Mouse (Mus musculus) layer of hippocampus, adult 18-20 months (tissue): ENCODE results near the gene Bicdl1. TPM values are rescaled to one million over a fixed set of nuclear protein-coding genes. Genes with fewer than 3 reads are reported as not detected.

ENCODE experiments used
- DNase-seq, 2 experiments: peaks; one replicate each; pipeline ENCODE4 v3.0.0; 2022; ENCODE audit warnings: low spot score in 2 of 2
- total RNA-seq, 2 experiments: library from RNA; stranded (reverse); gene quantifications; 2 replicates each; pipeline ENCODE4 v1.2.3; 2021

Bicdl1 gene
- total RNA-seq, 2 experiments from 2014 or later, result 131 to 139 TPM

DNA sequence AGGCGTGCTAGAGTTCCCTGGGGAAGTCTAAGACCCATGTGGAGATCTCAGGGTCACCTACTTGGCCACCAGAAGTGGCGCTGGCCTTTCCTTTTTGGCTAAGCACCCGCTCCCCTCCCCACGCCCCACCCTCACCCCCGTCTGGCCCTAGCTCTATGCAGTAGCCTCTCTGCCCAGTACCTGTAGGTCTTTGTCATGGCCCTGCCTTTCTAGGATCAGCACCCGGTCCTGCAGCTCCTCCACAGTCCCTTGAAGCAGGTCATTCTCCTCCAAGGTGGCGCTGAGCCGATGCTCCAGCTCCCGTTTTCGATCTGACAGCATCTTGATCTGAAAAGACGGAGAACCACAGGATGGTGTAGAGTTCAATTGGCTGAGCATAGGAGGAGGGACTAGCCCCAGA is 61.4 kb downstream of the Bicdl1 start:
- DNase-seq, result no peak

GRCm38 (mm10) chr5:115668986-115669385 is 62.4 kb downstream of the Bicdl1 start:
- no peak for DNase-seq

DNA sequence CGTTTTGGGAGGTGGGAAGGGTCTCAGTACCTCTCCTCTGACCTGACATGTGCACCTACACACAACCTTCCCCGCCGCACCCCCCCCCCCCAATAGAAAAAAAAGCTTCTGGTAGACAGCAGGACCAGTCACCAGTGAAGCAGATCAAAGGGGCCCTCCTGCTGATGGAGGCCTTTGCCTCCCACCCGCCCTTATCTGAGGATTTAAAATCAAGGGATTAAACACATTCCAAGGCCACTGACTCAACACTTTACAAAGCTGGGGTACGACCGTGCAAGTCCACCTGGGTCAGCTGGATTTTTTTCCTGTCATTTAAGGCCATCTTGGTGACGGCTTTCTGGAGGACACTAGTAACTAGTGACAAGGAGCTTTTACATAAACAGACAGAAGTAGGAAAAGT is 63.5 kb downstream of the Bicdl1 start:
- no peak for DNase-seq

DNA sequence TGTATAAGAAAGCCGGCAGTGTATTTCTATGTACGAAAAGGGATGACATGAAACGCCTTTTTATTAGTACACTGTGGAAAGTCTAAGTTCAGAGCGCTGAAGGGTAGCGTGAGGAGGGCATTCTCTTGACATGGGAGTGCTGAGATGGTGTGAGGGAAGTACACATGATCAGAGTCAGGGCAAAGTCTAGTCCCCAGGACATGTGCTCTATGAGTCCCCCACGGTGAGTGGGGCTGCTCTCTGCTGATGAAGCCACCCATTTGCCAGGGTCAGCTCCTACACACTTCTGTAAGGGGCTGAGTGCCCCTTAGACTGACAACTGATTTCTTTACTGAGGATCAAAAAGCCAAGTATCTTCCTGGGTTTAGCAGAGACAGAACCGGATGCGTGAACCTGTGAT is 64.2 kb downstream of the Bicdl1 start:
- no peak for DNase-seq

DNA sequence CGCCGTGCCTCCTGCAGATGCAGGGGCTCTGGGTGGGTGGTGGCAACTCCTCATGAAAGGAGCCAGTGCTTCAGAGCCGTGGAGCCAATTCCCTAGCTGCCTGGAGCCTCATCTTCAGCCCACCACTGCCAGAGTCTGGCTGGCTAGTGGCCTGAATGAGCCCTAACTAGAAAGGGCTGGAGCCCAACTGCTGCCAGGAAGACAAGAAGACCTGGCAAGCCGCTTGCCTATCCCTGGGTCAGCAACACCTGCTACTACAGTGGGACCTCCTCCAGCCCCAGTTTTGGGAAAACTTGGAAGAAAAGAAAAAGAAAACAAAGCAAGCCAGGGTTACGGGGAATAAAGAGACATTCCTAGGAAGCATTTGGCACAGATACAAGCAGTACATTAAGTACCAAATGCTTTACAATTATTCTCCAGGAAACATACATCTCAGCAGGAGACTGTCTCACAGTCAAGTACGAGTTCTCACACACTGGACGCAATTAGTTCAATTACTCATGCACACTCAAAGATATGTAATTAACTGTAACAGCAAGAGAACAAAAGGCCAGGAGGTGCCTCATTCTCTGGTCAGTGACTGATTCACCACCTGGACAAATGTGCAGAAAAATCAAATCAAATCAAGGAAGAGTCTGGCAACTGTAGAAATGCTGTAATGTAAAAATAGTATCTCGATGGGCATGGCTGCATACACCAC is 64.9 kb downstream of the Bicdl1 start:
- DNase-seq, result no peak

- DNase-seq, result no peak
Observed at GRCm38 (mm10) chr5:115662658-115663057, 68.8 kb downstream of the Bicdl1 start.

GRCm38 (mm10) chr5:115658352-115658751 is 73.1 kb downstream of the Bicdl1 start:
- DNase-seq, result no peak

GRCm38 (mm10) chr5:115657234-115657633 is 74.2 kb downstream of the Bicdl1 start:
- no peak for DNase-seq

GRCm38 (mm10) chr5:115656677-115657076 is 74.7 kb downstream of the Bicdl1 start:
- DNase-seq, result no peak

GRCm38 (mm10) chr5:115653776-115654175 is 77.6 kb downstream of the Bicdl1 start:
- no peak for DNase-seq

- DNase-seq, result peak; percentile 100
Observed at GRCm38 (mm10) chr5:115652681-115653575, 78.5 kb downstream of the Bicdl1 start.

GRCm38 (mm10) chr5:115651821-115652220 is 79.6 kb downstream of the Bicdl1 start:
- DNase-seq, result no peak

- DNase-seq, result no peak
Observed at GRCm38 (mm10) chr5:115650885-115651284, 80.5 kb downstream of the Bicdl1 start.

GRCm38 (mm10) chr5:115649699-115650098 is 81.7 kb downstream of the Bicdl1 start:
- no peak for DNase-seq

- DNase-seq, result no peak
Observed at GRCm38 (mm10) chr5:115648876-115649275, 82.5 kb downstream of the Bicdl1 start.

- no peak for DNase-seq
Observed at GRCm38 (mm10) chr5:115644192-115644591, 87.2 kb downstream of the Bicdl1 start.

GRCm38 (mm10) chr5:115635536-115635935 is 95.9 kb downstream of the Bicdl1 start:
- no peak for DNase-seq

- no peak for DNase-seq
Observed at GRCm38 (mm10) chr5:115634046-115634445, 97.4 kb downstream of the Bicdl1 start.

DNA sequence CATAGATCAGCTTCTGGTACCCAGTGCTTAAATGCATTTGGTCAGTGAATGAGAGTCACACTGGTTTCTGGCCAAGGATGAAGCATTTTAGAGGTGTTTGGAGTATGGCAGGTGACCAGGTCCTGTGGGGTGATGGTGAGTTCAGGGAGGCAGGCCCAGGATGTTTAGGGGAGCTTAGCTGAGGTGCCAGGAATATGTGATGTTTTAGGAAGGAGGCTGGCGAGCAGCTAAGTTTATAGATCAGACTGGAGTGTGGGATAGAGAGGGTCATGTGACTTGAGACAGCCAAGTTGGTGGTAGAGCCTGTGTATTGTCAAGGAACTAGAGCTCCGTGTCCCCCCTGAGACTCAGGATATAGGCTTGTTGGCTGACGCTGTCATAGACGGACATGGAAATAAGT is 98.4 kb downstream of the Bicdl1 start:
- DNase-seq, result no peak

DNA sequence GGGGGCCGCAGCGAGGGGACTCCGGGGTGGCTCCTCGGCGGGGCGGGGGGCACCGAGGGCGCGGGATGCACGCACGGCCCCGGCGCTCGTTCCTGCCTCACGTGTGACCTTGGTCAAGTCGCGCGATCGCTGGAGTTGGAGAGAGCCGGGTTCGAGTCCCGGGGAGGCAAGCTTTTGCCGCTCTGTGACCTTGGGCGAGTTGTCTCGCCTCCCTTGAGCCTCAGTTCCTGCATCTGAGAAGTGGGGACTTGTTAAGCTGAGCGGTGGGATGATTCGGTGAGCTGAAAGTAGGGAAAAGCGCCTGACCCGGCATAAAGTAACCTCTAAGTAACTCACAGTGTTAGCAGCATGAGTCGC is 99.1 kb downstream of the Bicdl1 start:
- no peak for DNase-seq

- DNase-seq, result peak; percentile 91 to 92
Observed at GRCm38 (mm10) chr5:115631505-115632357, 99.7 kb downstream of the Bicdl1 start, which contains the start of gene Rab35. Rab35 (plus strand) TSS chr5:115631908.
